Mouse (Mus musculus): ENCODE results near the gene Hdgfl3.

- no peak for TF ChIP-seq MAX (IDR thresholded peaks at IDR 0.05; ENCODE audit: low read length)
- no peak for TF ChIP-seq POLR2A (IDR thresholded peaks at IDR 0.05; ENCODE audit: control insufficient read depth in 1 of 2, insufficient read depth in 1 of 2, low read depth in 1 of 2, low read length in 2 of 2, poor library complexity in 1 of 2)
- TF ChIP-seq ELF1 (IDR thresholded peaks at IDR 0.05; ENCODE audit: low read depth, low read length): no peak
- no peak for TF ChIP-seq MAFK (IDR thresholded peaks at IDR 0.05; ENCODE audit: borderline replicate concordance, low read depth, low read length)
- no peak for TF ChIP-seq CTCF (IDR thresholded peaks at IDR 0.05 in 2 of 3, conservative IDR thresholded peaks at IDR 0.05 in 1 of 3; ENCODE audit: control insufficient read depth in 1 of 3, insufficient read depth in 1 of 3, low read depth in 2 of 3, low read length in 3 of 3, poor library complexity in 1 of 3, severe bottlenecking in 1 of 3)
- no peak for TF ChIP-seq USF1 (IDR thresholded peaks at IDR 0.05; ENCODE audit: low read depth, low read length)
- no peak for TF ChIP-seq JUND (IDR thresholded peaks at IDR 0.05; ENCODE audit: low read depth, low read length)
- TF ChIP-seq ETS1 (IDR thresholded peaks at IDR 0.05; ENCODE audit: low read depth, low read length): no peak
- no peak for TF ChIP-seq NRF1 (IDR thresholded peaks at IDR 0.05; ENCODE audit: insufficient read depth, low read depth, low read length, poor library complexity, severe bottlenecking)
- no peak for TF ChIP-seq BHLHE40 (IDR thresholded peaks at IDR 0.05; ENCODE audit: borderline replicate concordance, low read depth, low read length)
- no peak for TF ChIP-seq EP300 (IDR thresholded peaks at IDR 0.05; ENCODE audit: low read depth in 1 of 2, low read length in 2 of 2)
- TF ChIP-seq E2F4 (IDR thresholded peaks at IDR 0.05; ENCODE audit: borderline replicate concordance, low read depth, low read length): no peak
Measured at GRCm38 (mm10) chr7:81847010-81847409, 87.3 kb downstream of the Hdgfl3 start.

All from MEL (cell line).